Mouse (Mus musculus) urinary bladder, adult 18-20 months (tissue): ENCODE data around the gene Gm4131.
A peak's percentile ranks its signal among the peaks of the same experiment; 100 is the strongest.

Experiments
- DNase-seq, 2 experiments: peaks; one replicate each; pipeline ENCODE4 v3.0.0; 2022; ENCODE audit warnings: low spot score in 2 of 2, mixed read lengths in 2 of 2

Gene Gm4131

GRCm38 (mm10) chr14:62550121-62550520 lies 16.6 kb downstream of the Gm4131 start:
- DNase-seq: no peak

- DNase-seq: no peak
Measured at GRCm38 (mm10) chr14:62546746-62547145, 20.0 kb downstream of the Gm4131 start.

DNA sequence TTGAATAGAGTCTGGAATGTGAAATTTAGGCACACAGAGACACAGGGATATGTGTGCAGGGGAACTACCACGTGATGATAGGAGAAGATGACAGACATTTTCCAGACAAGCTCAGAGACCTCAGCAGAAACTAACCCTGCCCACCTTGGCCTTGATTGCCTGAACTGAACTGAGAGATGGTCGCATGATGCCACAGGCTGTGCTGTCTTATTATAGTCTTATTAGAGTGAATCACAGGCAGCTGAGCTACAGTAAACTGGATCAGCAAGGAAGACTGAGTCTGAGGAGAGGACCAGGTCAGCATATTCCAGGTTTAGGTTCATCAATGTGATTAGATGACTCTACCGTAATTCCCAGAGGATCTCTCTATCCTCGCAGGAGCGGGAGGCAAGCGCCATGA lies 20.4 kb downstream of the Gm4131 start:
- no peak for DNase-seq

- no peak for DNase-seq
Measured at GRCm38 (mm10) chr14:62541751-62542150, 25.0 kb downstream of the Gm4131 start.

DNA sequence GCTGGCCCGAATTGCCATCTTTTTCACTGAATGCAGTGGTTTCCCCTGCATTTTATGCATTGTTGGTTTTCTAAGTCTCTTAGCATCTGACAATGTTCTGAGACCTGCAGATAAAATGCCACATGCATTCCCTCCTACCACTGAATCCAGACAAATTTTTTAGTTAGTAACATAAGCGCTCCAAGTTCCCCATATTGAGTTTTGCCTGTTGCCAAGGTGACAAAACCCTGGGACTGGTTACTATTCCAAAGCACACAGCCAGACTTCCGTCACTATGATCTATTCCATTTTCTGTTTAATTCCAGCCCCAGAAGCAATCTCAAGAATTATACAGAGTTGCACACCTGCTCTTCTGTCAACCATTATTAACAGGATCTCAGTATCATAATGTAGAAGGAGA lies 26.9 kb downstream of the Gm4131 start:
- DNase-seq: no peak

GRCm38 (mm10) chr14:62536988-62537387 lies 29.7 kb downstream of the Gm4131 start:
- DNase-seq: no peak

- DNase-seq: no peak
Measured at GRCm38 (mm10) chr14:62536127-62536526, 30.6 kb downstream of the Gm4131 start.

DNA sequence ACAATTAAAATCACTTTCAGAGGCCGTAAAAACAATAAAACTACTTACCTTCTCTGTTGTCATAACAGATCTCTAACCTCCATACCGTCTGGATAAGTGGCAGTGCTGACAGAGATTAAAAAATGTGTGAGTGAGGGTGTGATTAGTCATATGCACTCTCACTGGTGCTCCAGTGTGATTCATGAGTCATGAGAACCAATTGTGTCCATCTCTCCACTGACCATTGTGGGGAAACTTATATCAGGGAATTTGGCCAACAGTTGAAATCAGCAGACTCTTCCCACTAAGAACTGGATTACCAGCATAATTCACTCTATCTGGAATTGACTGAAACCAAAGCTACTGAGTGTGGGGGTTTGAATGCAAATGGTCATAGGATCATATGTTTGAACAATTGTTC lies 35.8 kb downstream of the Gm4131 start:
- no peak for DNase-seq

DNA sequence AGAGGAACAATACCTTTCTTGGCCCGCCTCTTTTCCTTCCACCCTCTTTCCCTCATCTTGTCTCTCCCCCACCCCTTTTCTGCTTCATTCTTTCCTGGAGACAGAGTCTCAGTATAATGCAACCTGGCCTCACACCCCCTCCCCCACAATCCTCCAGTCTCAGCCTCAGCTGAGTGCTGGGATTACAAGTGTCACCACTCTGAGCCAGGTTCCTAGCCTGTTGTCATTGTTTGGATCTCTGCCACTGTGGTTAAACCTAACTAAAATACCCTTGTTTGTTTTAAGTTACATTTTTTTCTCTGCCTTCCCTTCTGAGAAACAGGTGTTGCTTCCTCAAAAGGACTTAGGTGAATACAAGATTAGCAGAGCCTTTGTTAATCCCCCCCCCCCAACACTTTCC lies 53.9 kb downstream of the Gm4131 start:
- DNase-seq: no peak

DNA sequence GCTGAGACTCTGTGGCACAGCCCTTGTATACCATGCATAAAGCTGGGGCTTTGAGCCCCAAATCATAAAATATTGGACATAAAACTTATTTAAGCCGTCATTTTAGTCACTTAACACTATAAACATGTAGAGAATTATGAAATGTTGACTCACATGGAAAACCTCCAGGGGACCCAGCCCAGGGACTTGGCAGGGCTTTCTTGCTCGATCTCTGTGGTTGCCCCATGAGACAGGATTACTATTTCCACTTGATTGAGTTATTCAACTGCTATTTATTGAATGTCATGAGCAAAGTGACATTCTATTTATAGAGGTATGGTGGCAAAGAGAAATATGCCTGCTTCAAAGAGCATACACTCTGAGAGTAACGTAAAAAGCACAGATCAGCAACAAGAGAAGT lies 57.4 kb downstream of the Gm4131 start:
- peak in 1 of 2 experiments; percentile 16 for DNase-seq

GRCm38 (mm10) chr14:62506261-62506660 lies 60.5 kb downstream of the Gm4131 start:
- DNase-seq: no peak

- DNase-seq: no peak
Measured at GRCm38 (mm10) chr14:62497391-62497790, 69.3 kb downstream of the Gm4131 start.

GRCm38 (mm10) chr14:62496501-62496900 lies 70.2 kb downstream of the Gm4131 start:
- no peak for DNase-seq

- no peak for DNase-seq
Measured at GRCm38 (mm10) chr14:62493456-62493855, 73.3 kb downstream of the Gm4131 start.

DNA sequence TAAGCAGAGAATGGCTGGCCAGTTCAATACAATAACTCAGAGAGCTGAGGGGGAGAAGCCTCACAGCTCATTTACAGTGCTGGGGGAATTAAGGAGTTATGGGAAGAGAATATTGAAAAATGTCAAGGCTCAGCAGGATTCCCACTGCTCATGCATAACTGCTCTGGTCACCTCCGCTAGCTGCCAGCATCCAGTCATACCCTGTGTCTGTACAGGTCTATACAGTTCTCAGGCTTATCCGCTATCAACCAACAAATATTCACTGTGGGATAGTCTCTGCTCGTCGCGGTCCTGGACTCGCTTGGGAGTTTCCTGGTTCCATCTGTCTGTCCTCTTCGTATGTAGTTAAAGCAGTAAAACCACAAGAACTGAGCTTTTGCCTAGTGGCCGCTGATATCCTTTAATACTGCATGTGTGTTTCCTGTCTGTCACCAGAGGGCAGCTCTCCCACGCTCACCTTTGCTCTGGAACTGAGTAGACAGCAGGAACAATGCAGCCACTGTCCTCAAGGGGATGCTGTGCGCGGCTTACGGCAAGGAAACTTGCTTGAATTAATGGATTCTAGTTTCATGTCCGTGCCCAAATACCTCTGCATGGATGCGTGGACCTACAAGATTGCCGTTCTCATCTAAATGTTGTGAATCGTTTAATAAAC lies 74.4 kb downstream of the Gm4131 start:
- peak; percentile 57 to 59 for DNase-seq

- DNase-seq: no peak
Measured at GRCm38 (mm10) chr14:62488270-62488669, 78.5 kb downstream of the Gm4131 start.

- no peak for DNase-seq
Measured at GRCm38 (mm10) chr14:62481381-62481780, 85.3 kb downstream of the Gm4131 start.

- DNase-seq: no peak
Measured at GRCm38 (mm10) chr14:62479395-62479794, 87.3 kb downstream of the Gm4131 start.

DNA sequence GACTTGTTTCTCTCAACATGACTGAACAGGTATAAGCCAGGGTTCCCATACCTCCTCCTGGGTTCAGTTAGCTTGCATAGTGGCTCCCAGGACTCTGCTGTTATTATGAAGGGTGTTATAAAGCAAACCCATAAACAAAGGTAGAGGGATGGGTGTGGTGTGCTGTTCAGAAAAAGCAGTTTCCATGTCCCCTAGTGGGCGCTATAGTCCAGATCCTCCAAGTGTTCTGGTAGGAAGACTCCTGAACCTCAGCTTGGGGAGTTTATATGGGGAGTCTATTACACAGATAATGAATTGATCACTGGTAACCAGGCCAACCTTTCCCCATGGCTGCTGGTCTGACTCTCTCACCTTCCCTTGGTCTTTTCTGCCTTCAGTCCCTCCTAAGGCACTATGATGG lies 92.2 kb downstream of the Gm4131 start:
- no peak for DNase-seq

DNA sequence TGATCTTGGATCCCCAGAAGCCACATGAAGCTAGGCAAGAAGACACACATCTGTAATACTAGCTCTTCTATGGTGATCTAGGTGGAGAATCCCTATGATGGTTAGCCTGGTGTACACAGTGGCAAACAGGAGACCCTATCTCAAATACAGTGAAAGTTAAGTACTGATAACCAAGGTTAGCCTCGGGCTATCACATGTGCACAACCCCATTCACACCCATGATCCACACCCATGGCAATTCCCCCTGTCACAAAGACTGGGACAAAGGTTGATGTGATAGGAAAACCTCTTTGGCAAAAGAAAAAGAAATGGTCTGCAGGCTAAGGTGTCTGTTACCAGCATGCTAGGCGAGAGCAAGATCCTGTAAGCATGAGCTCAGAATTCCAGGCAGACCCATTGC lies 94.7 kb downstream of the Gm4131 start:
- DNase-seq: no peak

GRCm38 (mm10) chr14:62468753-62469125 lies 98.0 kb downstream of the Gm4131 start:
- no peak for DNase-seq

- no peak for DNase-seq
Measured at GRCm38 (mm10) chr14:62468119-62468752, 98.5 kb downstream of the Gm4131 start.

DNA sequence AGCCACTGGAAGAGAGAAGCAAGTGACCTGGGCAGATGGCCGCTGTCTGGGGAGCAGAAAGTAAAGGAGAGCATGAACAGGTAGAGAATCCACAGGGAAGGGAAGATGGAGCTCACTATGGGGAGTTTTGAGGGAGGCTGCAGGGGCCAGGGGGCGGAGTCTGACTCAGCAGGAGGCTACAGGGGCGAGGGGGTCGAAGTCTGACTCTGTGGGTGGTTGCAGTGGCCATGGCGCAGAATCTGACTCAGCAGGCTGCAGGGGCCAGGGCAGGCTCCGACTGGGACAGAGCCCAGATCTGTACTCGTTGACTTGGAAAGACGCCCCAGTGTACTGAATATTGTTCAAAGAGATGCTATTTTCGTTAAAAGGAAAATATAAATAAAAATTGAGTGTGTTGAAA lies 101.8 kb downstream of the Gm4131 start:
- DNase-seq: peak in 1 of 2 experiments; percentile 3

- DNase-seq: no peak
Measured at GRCm38 (mm10) chr14:62459541-62459940, 107.2 kb downstream of the Gm4131 start.
